Mouse (Mus musculus) NIH3T3 (cell line): ENCODE results near the gene Ppp1r3d.
A peak's percentile ranks its signal among the peaks of the same experiment; 100 is the strongest.

Experiments
- DNase-seq: peaks from one replicate; pipeline ENCODE4 v3.0.0-alpha.2; 2012; ENCODE audit warnings: low read depth

Ppp1r3d gene

DNA sequence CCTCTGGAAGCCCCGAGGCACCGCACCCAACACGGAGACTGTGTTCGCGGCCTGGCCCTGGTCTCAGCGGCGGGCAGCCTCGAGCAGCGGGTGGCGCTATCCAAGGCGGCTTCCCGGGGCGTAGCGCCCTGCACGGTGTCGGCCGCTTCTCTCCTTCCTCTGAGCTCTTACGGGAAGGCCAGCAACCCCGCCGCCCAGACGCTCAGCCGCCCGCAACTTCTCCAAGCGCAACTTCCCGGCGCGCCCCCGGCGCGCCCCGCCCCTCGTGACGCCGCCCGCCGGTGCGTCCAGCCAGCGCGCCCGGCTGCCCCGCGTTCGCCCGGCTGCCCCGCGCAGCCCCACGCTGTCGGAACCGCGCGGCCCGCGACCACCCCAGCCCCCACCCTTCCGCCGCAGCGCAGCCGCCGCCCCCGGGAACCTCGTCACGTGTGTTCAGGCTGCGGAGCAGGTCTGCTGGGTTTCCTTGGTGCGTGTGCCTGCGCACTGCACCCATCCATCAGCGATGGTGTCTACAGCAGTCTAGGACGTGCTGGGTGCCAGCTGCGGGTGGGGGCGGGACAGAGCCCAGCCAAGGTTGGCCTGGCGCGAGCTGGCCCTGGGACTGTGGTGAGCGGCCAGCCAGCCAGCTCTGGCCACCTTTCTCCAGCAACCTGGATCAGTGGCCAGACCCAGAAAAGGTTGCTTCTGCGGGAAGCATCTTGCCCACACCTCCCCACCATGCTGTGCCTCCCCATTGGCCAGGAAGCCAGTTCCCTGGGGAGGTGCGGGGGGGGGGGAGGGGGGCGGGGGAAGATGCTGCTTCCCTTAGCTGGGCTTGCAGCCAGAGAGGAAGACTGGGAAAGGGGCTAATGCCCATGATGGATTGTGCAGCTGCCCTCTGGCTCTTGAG is at the start of gene Ppp1r3d, which contains the start of gene Fam217b:
Gene Ppp1r3d (minus strand): TSS at position 212 of the 889 bp plus-strand sequence.
Gene Fam217b (plus strand): TSS at position 264 of the 889 bp plus-strand sequence.
- DNase-seq, result peak; percentile 88

DNA sequence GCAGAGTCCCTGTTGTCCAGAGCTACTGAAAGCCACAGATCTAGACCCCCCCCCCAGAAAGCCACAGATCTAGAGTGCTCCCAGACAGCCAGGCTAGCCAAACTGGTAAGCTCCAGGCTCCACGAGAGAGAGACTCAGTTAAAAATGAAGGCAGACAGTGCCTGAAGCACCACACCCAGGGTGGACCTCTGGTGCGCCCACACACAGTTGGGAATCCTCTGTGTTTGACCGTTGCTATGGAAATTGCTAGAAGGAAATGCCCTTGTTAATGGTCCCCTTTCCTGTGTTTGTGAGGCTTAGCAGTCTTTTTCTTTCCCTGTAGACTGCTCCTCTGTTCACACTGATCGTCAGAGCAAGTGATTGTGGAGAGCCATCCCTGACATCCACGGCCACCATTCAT is 46.1 kb upstream of the Ppp1r3d start:
- no peak for DNase-seq

DNA sequence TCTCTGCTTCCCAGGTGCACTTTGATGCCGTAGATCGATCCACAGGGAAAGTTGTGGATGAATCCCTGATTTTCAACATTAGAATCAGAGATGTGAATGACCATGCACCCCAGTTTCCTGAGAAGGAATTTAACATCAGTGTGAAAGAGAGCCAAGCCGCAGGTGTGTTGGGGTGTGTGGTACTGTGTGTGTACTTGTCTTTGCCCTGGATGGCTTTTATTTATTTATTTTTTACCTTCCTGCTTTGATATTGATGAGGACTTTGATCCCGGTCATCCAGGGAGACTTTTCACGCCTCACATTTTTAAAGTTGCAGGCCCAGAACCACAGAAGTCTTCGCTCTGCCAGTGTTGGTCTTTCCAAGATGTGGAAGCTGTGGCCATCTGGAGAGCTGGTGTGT is 43.1 kb upstream of the Ppp1r3d start:
- DNase-seq, result no peak

DNA sequence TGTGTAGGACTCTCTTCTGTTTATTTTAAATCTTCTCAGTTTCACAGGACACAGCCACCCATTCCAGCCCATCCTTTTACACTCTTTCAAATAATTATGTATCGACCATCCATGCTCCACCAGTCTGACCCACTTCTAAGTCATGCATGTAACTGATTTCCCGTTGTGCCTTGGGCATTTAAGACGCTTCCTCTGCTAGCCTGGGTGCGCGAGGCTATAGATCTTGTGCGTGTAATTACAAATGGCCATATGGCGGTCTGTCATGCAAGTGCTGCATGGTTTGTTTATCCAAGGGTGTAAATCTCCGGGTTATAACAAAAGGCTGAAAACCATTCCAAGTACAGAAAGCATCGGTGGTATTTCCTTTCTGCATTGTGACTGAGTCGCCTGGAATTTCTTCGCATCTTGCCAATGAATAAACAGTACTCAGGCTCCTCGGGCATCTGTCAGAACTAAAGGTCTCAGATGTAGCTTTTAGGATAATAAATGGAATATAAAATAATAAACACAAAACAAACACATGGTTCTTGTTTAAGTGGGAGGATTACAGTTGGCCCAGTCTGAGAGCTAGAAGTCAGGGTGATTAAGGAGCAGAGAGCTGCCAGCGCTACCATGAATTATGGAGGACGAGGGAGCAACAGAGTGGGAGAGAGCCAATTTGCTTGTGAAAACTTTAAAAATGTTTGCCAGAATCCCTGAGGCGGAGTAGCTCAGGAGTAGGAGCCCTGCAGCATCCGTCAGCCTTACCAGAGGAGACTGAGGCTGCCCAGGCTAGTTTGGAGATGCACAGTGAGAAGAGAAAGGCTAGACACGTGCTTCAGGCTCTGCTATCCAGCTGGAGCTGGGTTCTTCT is 40.6 kb upstream of the Ppp1r3d start:
- peak; percentile 95 for DNase-seq

DNA sequence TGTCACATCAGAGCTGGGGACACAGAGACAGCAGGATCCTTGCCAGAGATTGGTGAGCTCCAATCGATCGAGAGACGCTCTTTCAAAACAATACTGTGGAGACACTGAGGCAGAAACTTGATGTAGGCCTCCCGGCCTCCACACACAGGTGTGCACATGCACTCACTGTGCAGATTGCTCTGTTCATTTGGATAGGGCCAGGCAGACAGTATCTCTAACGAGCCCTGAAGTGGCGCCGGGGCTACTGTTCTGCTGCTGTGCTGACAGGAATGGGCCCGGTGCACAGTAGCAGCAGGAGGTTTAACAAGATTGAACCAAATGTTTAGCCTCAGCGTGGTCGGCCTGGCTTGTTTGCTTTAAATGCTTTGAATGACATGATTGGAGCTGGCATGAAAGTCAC is 36.7 kb upstream of the Ppp1r3d start:
- no peak for DNase-seq

DNA sequence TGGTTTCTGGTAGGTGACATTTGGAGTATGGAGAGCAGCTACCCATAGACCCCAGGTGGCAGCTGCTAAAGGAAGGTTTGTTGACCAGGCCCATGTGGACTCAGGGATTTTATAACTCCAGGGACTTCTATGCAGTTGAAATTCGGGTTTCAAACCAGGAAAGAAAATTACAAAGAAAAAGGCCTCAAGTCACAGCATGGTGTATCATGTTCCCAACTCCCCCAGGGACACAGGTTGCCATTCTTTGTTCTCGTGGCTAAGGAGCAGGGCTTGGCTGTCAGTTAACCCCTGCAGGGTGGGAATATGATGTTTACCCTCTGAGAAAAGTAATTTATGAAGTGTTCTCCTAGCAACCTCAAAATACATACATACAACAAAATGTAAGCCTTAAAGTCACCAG is 36.0 kb upstream of the Ppp1r3d start:
- DNase-seq, result no peak

DNA sequence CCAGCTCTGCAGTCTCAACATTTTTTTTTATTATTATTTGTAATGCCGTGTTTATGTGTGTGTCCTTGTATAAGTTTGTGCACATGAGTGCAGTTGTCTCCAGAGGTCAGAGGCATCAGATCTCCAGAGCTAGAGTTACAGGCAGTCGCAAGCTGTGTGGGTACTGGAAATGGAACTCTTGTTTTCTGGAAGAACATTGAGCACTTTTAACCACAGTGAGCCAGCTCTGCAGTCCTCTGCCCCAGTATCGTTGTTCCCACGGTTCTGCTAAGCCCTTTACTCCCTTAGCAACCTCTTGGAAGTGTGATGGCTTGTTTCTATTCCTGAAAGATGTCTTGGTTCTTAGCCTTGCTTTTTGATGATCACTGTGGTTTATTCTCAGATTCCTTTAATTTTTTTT is 35.1 kb upstream of the Ppp1r3d start:
- no peak for DNase-seq

DNA sequence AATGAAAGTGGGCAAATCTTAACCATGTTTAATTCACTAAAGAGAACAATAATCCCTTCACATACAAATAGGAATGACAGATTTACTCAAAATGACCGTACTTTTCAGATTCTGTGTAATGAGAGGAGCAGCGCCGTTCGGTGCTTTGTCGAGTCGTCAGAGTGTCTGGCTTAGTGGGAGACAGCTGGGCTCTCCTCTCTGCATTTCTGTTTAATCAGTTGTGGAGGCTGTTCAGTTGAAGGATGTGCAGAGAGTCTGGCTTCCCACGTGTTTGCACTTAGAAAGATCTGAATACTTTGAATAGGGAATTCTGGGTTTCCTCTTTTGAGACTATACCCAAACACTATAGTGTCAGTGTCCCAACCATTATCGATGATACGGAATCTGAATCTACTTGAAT is 23.0 kb upstream of the Ppp1r3d start:
- no peak for DNase-seq

DNA sequence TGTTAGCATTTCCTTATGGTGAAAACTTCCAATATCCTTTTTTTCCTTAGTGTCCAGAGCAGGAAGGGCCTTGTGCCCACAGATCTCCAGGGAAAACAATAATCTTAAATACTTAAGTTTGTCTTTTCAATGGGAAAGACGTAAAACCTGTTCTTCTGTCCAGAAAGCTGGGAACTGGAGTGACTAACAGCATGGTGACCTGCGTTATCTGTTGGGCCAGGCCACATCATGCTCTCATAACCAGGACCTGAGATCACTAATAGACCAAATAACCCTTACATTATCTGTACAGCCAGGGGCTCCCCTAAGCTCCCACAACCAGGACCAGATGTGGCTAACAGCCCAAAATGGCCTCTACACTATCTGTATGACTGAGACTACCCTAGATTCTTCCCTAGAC is 19.6 kb upstream of the Ppp1r3d start:
- DNase-seq, result no peak

DNA sequence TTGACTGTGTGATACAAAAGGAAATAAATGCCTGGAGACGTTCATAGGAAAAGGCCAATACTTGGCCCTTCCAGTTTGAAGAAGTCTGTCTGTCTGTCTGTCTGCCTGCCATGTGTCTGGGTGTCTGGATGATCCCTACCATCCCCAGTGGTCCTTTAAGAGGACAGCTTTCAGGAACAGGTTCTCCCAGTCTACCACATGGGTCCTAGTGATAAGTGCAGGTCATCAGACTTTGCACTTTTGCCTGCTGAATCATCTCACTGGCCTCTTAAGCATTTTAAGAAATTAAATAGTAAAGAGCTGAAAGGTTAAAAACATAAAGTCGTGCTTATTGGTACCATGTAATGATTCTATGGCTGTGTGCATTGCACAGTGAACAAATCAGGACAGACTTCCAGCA is 19.2 kb upstream of the Ppp1r3d start:
- no peak for DNase-seq

DNA sequence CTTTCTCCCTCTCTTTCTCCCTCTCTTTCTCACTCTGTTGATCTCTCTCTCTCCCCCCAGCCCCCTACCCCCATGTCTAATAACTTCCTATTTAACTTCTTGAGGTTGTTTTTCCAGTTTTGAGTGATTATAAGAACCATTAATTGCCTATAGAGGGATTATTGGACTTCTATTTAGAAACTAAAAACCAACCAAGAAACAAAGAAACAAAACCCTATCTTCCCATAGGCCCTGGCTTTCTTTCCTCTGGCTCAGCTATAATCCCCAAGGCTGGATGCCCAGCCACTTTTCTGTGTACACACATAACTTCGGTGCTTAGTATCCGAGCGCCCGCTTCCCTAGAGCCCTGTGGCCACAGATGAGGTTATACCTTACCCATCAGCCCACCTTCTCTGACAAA is 16.0 kb upstream of the Ppp1r3d start, which contains the start of gene Cdh26:
Gene Cdh26 (plus strand): TSS at position 301 of the 400 bp plus-strand sequence.
- no peak for DNase-seq

DNA sequence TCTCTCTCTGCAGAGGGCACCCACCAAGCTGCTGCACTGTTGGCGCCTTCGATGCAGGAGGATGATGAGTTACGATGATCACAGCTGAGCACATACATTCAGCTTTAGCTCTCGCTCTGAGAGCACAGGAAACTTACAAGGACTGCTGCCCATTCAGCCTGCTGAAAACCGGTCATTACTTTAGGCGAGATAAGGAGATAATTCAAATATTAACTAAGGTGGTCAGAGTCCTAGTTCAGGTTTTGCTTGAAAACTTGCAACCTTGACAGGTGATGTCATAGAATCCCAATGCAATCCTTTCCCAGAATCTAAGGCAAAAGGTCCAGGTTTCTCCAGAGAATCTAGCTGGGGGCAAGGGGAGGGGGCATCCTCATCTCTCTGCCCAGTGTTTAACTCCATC is 15.2 kb upstream of the Ppp1r3d start:
- no peak for DNase-seq

DNA sequence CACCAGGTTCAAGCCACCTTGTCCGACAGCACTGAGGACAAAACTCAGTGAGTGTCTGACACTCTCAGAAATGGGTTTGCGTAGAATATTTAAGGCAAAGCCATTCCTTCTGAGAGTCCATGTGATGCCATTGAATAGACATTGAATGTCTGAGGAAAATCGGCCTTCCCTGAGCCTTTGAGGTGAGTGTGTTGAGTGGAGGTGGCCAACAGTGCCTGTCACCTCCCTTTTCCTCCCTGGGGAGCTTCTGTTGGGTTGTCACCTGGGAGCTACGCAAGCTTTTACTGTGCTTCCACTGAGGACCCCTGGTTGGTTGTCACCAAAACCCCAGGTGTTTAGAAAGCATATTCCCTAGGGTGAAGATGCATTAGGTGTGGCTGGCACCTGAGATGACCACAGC is 14.4 kb upstream of the Ppp1r3d start:
- no peak for DNase-seq

DNA sequence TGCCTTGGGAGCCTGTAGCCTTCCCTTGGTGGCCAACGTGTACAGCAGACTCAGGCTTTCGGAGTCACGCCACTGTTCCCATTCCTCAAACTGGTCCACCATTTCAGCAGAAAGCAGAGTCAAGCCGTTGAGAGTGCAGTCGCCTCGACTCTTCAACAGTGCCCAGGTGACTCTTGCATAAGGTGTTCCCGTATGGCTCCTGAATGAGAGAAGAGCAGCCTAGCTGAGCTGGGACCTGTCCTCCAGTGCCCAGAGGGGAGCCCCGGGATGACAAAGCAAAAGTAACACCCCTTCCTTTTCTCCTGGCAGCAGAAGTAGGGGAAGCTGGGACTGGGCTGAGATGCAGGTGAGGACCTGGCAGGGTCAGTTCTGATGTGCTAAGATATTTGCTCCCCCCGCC is 13.9 kb upstream of the Ppp1r3d start:
- DNase-seq, result no peak

DNA sequence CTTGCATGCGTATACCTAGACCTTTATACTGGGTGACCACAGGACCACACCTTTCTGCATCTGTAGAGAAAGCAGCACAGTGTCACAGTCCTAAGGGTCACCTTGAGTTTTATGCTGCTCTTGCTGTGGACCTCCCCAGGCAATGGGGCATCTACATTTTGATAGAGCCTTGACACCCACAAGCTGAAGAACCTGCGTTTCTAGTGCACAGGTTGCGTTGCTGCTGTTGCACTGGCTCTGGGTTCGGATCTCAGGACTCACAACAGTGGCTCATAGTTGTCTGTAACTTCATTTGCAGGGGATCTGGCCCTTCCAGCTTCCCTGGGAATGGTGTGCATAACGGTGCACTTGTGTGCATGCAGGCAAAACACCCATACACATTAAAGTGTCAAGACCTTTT is 12.9 kb upstream of the Ppp1r3d start:
- DNase-seq, result no peak

DNA sequence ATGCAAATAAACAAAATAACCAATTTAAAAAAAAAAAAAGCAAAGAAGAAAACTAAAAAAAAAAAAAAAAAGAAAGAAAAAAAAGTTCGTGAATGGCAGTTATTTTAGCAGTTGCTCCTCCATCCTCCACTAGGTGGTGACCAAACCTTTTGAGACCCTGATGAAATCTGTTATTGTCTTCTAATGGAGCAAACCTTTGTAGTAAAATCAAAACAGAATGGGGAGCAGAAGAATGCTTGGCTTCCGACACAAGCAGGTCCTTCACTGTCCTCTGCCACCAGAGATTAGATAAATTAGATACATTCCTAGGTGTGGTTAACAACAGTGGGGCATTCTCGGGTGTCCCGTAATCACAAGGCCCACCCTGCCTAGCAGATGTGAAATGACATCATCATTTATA is 12.0 kb upstream of the Ppp1r3d start:
- DNase-seq, result peak; percentile 85

DNA sequence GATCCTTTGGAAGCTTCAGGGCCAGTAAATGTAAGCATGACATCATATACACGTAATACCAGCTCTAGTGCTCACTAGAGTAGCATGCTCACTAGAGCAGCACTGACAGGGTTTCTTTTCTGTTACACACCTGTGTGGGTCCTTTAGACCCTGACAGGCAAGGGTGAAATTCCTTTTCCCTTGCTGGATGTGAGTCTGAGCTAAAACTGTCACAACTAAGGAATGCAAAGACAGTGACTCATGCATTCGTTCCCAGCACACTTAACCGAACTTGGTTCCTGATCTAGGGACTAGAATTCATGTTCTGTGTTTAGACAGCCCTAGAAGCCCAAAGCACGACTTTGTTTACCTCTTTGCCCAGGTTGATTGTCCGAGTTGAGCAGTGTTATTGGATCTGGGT is 9.0 kb upstream of the Ppp1r3d start:
- DNase-seq, result peak; percentile 32

DNA sequence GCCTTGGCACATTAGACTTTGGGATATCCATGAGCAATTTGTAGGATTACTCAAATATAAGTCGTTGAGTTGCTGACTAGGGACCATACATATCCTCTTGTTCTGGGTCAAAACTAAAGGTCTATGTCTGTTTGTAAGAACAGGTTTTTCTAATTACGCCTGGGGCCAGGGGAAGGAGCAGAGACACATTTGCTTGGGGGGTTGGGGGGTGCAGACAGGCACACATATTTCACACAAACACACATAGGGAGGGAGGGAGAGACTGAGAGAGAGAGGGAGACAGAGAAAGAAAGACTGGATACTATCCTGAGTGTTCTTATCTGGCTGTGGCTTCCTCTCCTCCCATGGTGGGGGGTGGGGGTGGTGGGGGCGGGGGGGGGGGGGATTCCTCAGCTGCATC is 7.9 kb upstream of the Ppp1r3d start:
- DNase-seq, result peak; percentile 83

DNA sequence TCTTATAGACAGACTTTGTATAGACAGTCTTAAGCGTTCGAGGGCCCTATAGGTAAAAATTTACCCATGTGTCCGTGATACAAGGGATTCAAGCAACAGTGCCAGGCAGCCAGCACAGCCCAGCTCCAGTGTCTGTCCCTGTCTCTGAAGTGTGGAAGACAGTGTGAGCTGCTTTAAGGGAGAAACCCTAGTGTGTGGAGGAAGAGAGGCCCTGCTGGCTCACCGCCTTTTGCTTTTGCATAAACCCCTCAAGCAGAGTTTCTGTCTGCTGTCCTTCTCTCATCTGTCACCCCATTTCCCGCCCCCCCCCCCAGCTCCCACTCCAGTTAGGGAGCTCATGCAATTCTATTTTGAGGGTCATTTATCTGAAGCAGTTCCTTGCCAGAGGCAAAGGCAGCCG is 7.3 kb upstream of the Ppp1r3d start:
- no peak for DNase-seq

DNA sequence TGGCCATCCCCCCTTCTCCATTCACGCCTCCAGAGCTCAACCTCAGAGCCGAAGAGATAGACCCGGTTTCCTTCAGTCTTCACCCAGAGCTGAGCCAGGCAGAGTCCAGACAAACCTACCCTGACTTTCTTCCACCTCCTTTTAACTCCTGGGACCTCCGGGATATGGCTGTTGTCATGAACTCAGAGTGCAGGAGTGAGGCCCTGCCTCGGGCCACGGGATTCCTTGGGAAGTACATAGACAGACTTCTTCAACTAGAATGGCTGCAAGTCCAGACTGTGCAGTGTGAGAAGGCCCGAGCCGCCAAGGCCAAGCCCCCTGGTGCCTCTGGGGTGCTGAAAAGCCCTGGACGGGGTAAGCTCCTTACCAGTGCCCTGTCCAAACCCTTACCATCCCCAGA is 6.3 kb upstream of the Ppp1r3d start:
- no peak for DNase-seq

DNA sequence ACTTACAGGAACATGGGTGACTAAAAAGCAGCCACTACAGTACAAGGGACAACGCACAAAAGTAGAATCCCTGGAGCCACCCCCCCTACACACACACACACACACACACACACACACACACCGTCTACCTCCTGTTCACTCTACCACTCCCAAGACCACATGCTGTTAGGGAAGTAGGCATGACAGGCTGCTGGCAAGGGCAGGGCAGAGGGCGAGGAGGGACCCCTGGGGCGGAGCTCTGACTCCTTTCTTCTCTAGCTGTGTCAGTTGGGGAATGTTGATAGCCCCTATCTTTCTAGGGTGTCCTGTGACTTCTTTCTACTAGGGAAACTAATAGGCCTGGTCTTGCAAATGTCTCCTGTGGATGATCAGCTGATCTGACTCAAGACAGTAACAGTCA is 2.7 kb upstream of the Ppp1r3d start:
- no peak for DNase-seq

DNA sequence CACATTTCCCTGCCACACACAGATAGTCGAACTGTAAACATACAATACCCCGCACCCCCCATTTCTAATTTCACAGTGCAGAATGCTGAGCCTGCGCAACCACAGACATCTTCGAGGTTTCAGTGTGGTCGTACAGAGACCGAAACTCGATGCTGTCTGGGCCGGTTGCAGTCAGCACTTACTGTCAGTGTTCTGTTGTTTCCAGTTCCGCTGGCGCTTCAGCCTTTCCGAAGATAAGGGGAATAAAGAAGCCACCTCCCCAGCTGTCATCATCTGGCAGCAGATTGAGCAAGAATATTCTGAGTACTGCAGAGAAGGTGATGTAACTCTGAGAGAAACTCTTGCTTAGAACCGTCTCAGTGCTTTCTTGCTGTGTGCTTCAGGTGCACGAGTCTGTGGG is 2.2 kb upstream of the Ppp1r3d start:
- DNase-seq, result peak; percentile 62

DNA sequence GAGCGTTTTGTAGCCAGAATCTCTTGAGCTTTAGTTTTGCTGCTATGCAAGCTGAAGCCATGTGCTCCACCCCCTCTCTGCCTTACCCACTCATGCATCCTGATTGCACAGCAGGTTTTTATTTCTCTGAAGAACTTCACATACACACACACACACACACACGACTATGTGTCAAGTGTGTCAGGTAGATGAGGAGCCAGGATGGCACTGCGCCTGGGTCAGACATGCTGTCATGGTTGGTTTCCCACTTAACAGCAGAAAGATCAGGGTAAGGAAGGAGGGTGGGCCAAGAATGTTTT is 827 bp upstream of the Ppp1r3d start:
- no peak for DNase-seq
